Mouse (Mus musculus): ENCODE measurements around the gene Olfr497. TPM values are rescaled to one million over a fixed set of nuclear protein-coding genes. Genes with fewer than 3 reads are reported as not detected.

Gene Olfr497
- total RNA-seq (2021) = not detected in 2 replicates
- long read RNA-seq = 0 reads

DNA sequence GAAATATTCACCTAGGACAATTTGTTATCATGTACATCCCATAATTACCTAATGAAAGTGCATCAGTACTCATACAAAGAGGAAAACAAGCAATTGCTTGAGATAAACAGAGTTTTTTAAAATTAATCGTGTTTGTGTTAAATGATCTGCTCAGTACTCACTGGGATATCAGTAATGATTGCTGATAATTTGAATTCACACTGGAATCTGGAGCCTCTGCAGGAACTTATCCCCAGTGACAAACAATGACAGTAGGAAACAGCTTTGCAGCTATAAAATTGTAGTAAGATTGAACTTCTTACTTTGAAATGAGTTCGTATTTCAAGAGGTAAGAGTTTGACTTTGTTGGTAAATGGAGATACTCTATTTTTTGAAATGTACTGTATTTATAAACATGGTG lies at the start of gene Olfr497:
Olfr497 (plus strand) TSS at position 301 of the 400 bp plus-strand sequence.
- DNase-seq = no peak

DNA sequence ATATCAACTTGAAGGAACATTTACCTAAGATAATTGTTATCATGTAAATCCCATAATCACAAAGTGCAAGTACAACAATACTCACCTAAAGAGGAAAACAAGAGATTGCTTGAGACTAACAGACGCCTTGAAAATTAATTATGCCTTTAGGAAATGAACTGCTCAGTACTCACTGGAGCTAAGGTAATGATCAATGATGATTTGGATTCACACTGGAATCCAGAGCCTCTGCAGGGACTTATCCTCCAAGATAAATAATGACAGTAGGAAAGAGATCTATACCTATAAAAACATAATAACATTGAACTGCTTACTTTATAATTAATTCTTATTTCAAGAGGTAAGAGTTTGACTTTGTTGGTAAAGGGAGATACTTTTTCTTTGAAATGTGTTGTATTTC lies 27.4 kb upstream of the Olfr497 start, which contains the start of gene Olfr495:
Olfr495 (plus strand) TSS at position 301 of the 400 bp plus-strand sequence.
- no peak for DNase-seq

DNA sequence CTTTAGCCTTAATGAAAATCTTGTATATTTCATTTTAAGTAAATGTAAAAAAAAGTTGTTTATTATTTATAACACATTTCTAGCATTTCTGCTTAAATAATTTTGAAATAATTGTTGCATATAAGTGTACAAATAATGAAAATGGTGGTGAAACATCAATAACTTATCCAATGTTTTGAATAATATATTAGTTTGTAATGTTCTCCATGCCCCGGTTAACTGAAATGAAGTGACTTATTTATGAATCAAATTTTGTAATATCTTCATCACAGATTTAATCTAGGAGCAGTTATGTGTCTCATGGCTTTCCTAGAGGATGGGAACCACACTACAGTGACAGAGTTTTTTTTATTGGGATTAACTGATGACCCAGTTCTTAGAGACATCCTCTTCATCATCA lies 44.8 kb downstream of the Olfr497 start, which contains the start of gene Olfr498:
Olfr498 (plus strand) TSS at position 301 of the 400 bp plus-strand sequence.
- no peak for DNase-seq

Other genes with a start within 250 kb of the Olfr497 start
- gene Olfr486, start 247.7 kb upstream of the Olfr497 start, total RNA-seq (2021) = not detected in 2 replicates
- not detected in 2 replicates for gene Olfr487, start 205.8 kb upstream of the Olfr497 start, total RNA-seq (2021)
- not detected in 2 replicates for gene Olfr488, start 162.1 kb upstream of the Olfr497 start, total RNA-seq (2021)
- gene Olfr490, start 131.5 kb upstream of the Olfr497 start, total RNA-seq (2021) = not detected in 2 replicates
- gene Olfr491, start 107.0 kb upstream of the Olfr497 start, total RNA-seq (2021) = not detected in 2 replicates
- gene Olfr492, start 96.7 kb upstream of the Olfr497 start, total RNA-seq (2021) = not detected in 2 replicates
- gene Olfr493, start 73.4 kb upstream of the Olfr497 start, total RNA-seq (2021) = not detected in 2 replicates
- gene Olfr494, start 55.1 kb upstream of the Olfr497 start, total RNA-seq (2021) = not detected in 2 replicates
- gene Olfr495, start 27.3 kb upstream of the Olfr497 start, total RNA-seq (2021) = not detected in 2 replicates
- gene Olfr498, start 44.9 kb downstream of the Olfr497 start, total RNA-seq (2021) = not detected in 2 replicates
- gene Olfr502, start 104.6 kb downstream of the Olfr497 start, total RNA-seq (2021) = not detected in 2 replicates
- not detected in 2 replicates for gene Olfr503, start 124.1 kb downstream of the Olfr497 start, total RNA-seq (2021)
- not detected in 2 replicates for gene Olfr504, start 145.4 kb downstream of the Olfr497 start, total RNA-seq (2021)
- not detected in 2 replicates for gene Olfr506, start 190.4 kb downstream of the Olfr497 start, total RNA-seq (2021)
- gene Olfr507, start 201.4 kb downstream of the Olfr497 start, total RNA-seq (2021) = not detected in 2 replicates
- not detected in 2 replicates for gene Olfr508, start 209.6 kb downstream of the Olfr497 start, total RNA-seq (2021)
- gene Olfr509, start 231.5 kb downstream of the Olfr497 start, total RNA-seq (2021) = not detected in 2 replicates
- not detected in 2 replicates for gene Olfr510, start 246.0 kb downstream of the Olfr497 start, total RNA-seq (2021)